Mouse (Mus musculus): ENCODE measurements at regions not wholly inside any gene's neighbourhood (a gene's known extent, or its start where the extent isn't known, plus 50 kb on each side); places are given as distances from the start of the nearest gene placed in this dataset.

GRCm38 (mm10) chr10:102829606-102830005 lies 200.4 kb downstream of the Alx1 start:
- TF ChIP-seq CTCF (IDR thresholded peaks at IDR 0.05; ENCODE audit: low read depth, low read length) (no peak), POLR2A (IDR thresholded peaks at IDR 0.05; ENCODE audit: borderline replicate concordance, low read depth, low read length) (no peak)

All from bone marrow macrophage, adult 2 months (primary cell).